Mouse (Mus musculus) lung, embryonic 14.5 days (tissue): ENCODE measurements at regions not wholly inside any gene's neighbourhood (a gene's known extent, or its start where the extent isn't known, plus 50 kb on each side); places are given as distances from the start of the nearest gene placed in this dataset.

Source experiments
- ATAC-seq: fragments of 200-750 bp; cut with Nextera tagmentation; 2 replicates; pipeline ENCODE4 v1.8.0; 2017; ENCODE audit warnings: mild to moderate bottlenecking, moderate TSS enrichment, moderate library complexity; ENCODE audit not compliant: insufficient read depth
- DNase-seq: peaks from one replicate; pipeline ENCODE4 v3.0.0-alpha.2; 2015
- H3K27ac ChIP-seq: fragments of 300-500 bp; sonication (generic); 2 replicates; pipeline ENCODE4 v1.5.1; 2014; ENCODE audit warnings: low read depth, mild to moderate bottlenecking, moderate library complexity
- H3K27me3 ChIP-seq: fragments of 300-500 bp; sonication (generic); 2 replicates; pipeline ENCODE4 v1.6.1; 2014; ENCODE audit warnings: low read length, control low read depth; ENCODE audit not compliant: insufficient read depth
- H3K36me3 ChIP-seq: fragments of 300-500 bp; sonication (generic); 2 replicates; pipeline ENCODE4 v1.6.1; 2014; ENCODE audit warnings: control low read depth; ENCODE audit not compliant: insufficient read depth
- H3K4me1 ChIP-seq: fragments of 300-500 bp; sonication (generic); 2 replicates; pipeline ENCODE4 v1.6.1; 2014; ENCODE audit warnings: antibody characterized with exemption, control low read depth; ENCODE audit not compliant: insufficient read depth
- H3K4me2 ChIP-seq: fragments of 300-500 bp; sonication (generic); 2 replicates; pipeline ENCODE4 v1.6.1; 2014; ENCODE audit warnings: mild to moderate bottlenecking
- H3K4me3 ChIP-seq: fragments of 300-500 bp; sonication (generic); 2 replicates; pipeline ENCODE4 v1.5.1; 2014; ENCODE audit warnings: low read depth, low read length
- H3K9ac ChIP-seq: fragments of 300-500 bp; sonication (generic); 2 replicates; pipeline ENCODE4 v1.6.1; 2014
- H3K9me3 ChIP-seq: fragments of 300-500 bp; sonication (generic); 2 replicates; pipeline ENCODE4 v1.6.1; 2016; ENCODE audit warnings: low read depth, low read length, control low read depth
- CTCF ChIP-seq: IDR thresholded peaks from 2 replicates; pipeline ENCODE4 v1.5.1; 2016; ENCODE audit warnings: antibody characterized with exemption, low read depth
- WGBS: fragments of 180-500 bp; shearing (Covaris S2); extraction: QIAGEN DNeasy Blood & Tissue Kit; methylation state at CpG from one replicate; pipeline ENCODE4 v1.1.7; 2014; 5-methylcytosine and 5-hydroxymethylcytosine counted together

GRCm38 (mm10) chr13:92960031-92960430 lies 115.5 kb downstream of the Mtx3 start:
- Histone ChIP-seq H3K4me2 (no peak overlapping the region), H3K27me3 (no peaks in the 10 kb centered on the region), H3K27ac (no peak overlapping the region), H3K4me3 (no peak overlapping the region), H3K9me3 (no peaks in the 10 kb centered on the region), H3K4me1 (no peaks in the 10 kb centered on the region), H3K36me3 (no peaks in the 10 kb centered on the region), H3K9ac (no peak overlapping the region)
- WGBS = 42% methylated on average over 4 of the region's 4 CpGs
- DNase-seq = peak; percentile 36
- no peak for TF ChIP-seq CTCF
- ATAC-seq = peak; percentile 63; the same call in 1 of the 2 replicates

- no peaks in the 10 kb centered on the region for H3K4me1 ChIP-seq
- no peak for DNase-seq
- no peak overlapping the region for H3K4me2 ChIP-seq
- H3K4me3 ChIP-seq = no peak overlapping the region
- H3K9me3 ChIP-seq = no peaks in the 10 kb centered on the region
- H3K27me3 ChIP-seq = no peaks in the 10 kb centered on the region
- WGBS = 70% methylated on average over 5 of the region's 5 CpGs
- no peak overlapping the region for H3K27ac ChIP-seq
- no peak for TF ChIP-seq CTCF
- no peaks in the 10 kb centered on the region for H3K36me3 ChIP-seq
- no peak for ATAC-seq
- H3K9ac ChIP-seq = no peak overlapping the region
These were observed 118.1 kb downstream of the Mtx3 start for GRCm38 (mm10) chr13:92962625-92963024.

GRCm38 (mm10) chr13:92963351-92963895 lies 118.9 kb downstream of the Mtx3 start:
- Histone ChIP-seq H3K4me3 (no peak overlapping the region), H3K36me3 (no peaks in the 10 kb centered on the region), H3K9ac (no peak overlapping the region), H3K4me2 (no peak overlapping the region), H3K4me1 (no peaks in the 10 kb centered on the region), H3K27me3 (no peaks in the 10 kb centered on the region), H3K9me3 (no peaks in the 10 kb centered on the region), H3K27ac (no peak overlapping the region)
- ATAC-seq (no peak), DNase-seq (no peak)
- TF ChIP-seq CTCF = no peak
- 90% methylated on average over 2 of the region's 2 CpGs for WGBS

- 65% methylated on average over 5 of the region's 5 CpGs for WGBS
- TF ChIP-seq CTCF = no peak
- no peak overlapping the region for H3K4me3 ChIP-seq
- ATAC-seq (no peak), DNase-seq (no peak)
- no peaks in the 10 kb centered on the region for H3K36me3 ChIP-seq
- H3K4me1 ChIP-seq = no peaks in the 10 kb centered on the region
- no peaks in the 10 kb centered on the region for H3K9me3 ChIP-seq
- no peak overlapping the region for H3K4me2 ChIP-seq
- H3K27ac ChIP-seq = no peak overlapping the region
- no peak overlapping the region for H3K9ac ChIP-seq
- no peaks in the 10 kb centered on the region for H3K27me3 ChIP-seq
These were observed 119.7 kb downstream of the Mtx3 start for GRCm38 (mm10) chr13:92964213-92964743.

GRCm38 (mm10) chr13:92967025-92967610 lies 122.6 kb downstream of the Mtx3 start:
- Histone ChIP-seq H3K9ac (no peak overlapping the region), H3K4me1 (no peaks in the 10 kb centered on the region), H3K9me3 (no peaks in the 10 kb centered on the region), H3K4me2 (no peak overlapping the region), H3K27ac (no peak overlapping the region), H3K27me3 (no peaks in the 10 kb centered on the region), H3K4me3 (no peak overlapping the region), H3K36me3 (no peaks in the 10 kb centered on the region)
- WGBS = 61% methylated on average over 1 of the region's 1 CpGs
- DNase-seq = no peak
- no peak for ATAC-seq
- TF ChIP-seq CTCF = no peak

GRCm38 (mm10) chr13:92969579-92969978 lies 125.0 kb downstream of the Mtx3 start:
- Histone ChIP-seq H3K4me2 (no peak overlapping the region), H3K27me3 (no peaks in the 10 kb centered on the region), H3K36me3 (no peaks in the 10 kb centered on the region), H3K9ac (no peak overlapping the region), H3K9me3 (no peaks in the 10 kb centered on the region), H3K27ac (no peak overlapping the region), H3K4me3 (no peak overlapping the region), H3K4me1 (no peaks in the 10 kb centered on the region)
- WGBS = 83% methylated on average over 1 of the region's 1 CpGs
- no peak for TF ChIP-seq CTCF
- ATAC-seq = no peak
- DNase-seq = no peak

- 79% methylated on average over 5 of the region's 5 CpGs for WGBS
- H3K27ac ChIP-seq = no peak overlapping the region
- no peak for TF ChIP-seq CTCF
- DNase-seq (no peak), ATAC-seq (no peak)
- H3K4me2 ChIP-seq = no peak overlapping the region
- H3K4me3 ChIP-seq = no peak overlapping the region
- H3K9me3 ChIP-seq = no peaks in the 10 kb centered on the region
- H3K4me1 ChIP-seq = no peaks in the 10 kb centered on the region
- H3K36me3 ChIP-seq = no peaks in the 10 kb centered on the region
- no peak overlapping the region for H3K9ac ChIP-seq
- H3K27me3 ChIP-seq = no peaks in the 10 kb centered on the region
These were observed 128.3 kb downstream of the Mtx3 start for GRCm38 (mm10) chr13:92972891-92973290.
